Mouse (Mus musculus) embryo, embryonic 11 days (tissue): Measurements from ENCODE around the gene Rpl29.

Experiments
- DNase-seq: peaks from one replicate; pipeline ENCODE4 v3.0.0-alpha.2; 2015

Gene Rpl29

DNA sequence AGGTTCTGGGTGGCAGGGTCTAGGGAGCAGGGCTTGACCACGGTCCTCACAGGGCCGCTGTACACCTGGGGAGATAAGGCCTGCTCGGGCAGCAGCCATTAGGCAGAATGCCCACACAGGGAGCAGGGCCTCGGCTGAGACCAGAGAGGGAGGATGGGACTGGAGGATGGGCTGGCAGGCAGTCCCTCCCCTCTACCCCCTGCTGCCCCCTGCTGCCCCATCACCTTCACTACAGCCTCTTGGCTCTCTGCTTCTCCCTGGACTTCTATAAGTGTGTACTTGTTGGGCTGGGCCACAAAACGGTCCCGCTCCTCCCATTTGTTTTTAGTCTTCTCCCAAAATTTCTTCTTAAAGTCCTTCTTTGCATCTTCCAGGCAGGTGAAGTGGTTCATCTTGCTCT lies 45.2 kb downstream of the Rpl29 start:
- DNase-seq = peak; percentile 79

DNA sequence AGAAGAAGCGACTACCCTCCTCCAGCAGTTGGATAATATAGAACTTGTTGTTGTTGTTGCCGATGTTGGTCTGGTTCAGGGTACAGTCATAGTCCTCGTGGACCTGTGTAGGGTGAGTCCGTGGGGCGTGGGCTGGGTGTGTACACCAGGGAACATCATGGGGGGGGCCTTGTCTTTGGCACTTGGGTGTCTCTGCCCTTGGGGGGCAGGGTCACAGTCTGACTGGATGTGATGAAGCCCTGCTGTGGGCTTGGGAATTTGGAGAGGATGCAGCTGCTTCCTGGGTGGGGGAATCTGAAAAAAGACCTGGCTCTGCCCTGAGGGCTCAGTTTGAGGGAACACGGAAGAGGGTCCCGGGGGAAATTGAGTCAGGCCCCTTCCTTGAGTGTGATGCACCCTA lies 45.8 kb downstream of the Rpl29 start:
- no peak for DNase-seq

DNA sequence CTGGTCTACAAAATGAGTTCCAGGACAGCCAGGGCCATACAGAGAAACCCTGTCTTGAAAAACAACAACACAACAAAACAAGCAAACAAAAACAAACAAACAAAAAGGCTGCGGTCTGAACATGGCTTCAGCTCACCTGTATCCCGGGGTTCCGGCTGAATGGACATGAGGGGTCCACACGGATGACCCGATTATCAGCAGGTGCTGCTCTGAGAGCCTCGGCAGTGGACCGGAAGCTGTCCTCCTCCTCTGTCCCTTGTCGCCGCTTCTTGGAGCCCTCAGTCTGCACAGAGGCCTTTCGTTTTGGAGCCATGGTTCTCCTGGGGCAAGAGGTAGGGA lies 46.4 kb downstream of the Rpl29 start, which contains the start of gene Rrp9:
Gene Rrp9 (plus strand): TSS at position 301 of the 339 bp plus-strand sequence.
- no peak for DNase-seq

DNA sequence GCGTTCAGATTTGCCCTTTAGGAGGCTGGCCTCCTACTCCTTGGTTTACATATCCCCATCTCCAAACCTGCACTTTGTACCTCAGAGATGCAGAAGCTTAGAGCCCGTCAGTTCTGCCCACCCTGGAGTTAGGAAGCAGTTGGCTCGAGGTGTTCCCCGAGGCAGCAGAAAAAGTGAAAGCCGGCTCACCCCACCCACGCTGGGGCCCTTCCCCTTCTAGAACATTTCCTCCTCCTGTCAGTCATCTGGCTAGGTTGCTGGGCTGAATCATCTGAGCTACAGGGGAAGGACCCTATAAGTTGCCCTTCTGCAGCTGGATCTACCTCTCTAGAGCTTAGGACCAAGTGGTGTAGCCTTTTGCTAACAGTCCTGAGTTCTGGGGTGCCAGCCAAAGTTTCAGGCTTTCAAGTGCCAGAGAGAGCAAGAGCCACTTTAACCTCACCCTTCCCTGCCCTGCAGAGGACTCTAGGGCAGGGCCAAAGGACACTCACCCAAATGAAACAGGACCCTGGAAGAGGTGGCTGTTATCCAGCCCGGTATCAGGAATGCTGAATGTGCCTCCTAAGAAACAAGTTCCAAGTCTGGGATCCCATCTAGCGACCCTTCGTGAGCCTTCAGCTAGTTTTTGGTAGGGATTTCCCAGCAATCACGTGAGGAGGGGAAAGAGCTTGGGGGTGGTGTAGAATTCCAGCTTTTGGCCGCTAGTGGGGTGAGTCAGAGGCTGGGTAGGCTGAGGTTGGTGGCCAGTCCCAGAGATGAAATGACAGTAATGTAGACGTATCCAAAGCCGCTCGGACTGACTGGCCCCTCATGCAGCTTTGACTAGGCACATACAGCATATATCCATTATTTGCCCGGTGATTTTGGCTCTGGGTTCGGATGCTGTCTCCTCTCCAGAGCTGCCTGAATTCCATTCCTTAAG lies 47.0 kb downstream of the Rpl29 start:
- no peak for DNase-seq

DNA sequence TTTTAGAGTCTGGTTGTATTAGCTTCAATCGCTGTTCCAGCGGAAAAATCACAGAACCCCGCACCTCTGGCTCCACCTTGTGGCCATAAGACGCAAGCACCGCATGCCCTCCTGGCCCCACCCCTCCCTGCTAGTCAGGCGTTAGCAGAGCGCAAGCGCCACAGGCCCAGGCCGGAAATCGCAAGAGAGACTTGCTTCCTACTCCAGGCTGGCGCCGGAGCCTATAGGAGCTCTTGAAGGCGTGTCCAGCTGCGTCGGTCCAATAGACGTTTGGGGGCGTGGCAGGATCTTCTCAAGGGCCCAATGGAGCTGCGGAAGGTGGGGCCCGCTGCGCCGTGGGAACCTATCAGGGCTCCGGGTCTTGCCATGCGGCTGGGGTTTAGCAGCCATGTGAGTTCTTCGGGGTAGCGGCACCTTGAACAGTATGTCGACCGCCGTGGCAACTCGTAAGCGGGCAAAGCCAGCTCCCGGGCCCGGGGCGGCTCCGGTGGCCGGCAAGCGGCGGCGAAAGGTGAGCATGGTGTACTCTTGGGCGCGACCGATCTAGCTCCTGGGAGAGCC lies 47.8 kb downstream of the Rpl29 start, which contains the start of gene Parp3:
Gene Parp3 (minus strand): TSS at position 26 of the 561 bp plus-strand sequence.
- peak; percentile 100 for DNase-seq

DNA sequence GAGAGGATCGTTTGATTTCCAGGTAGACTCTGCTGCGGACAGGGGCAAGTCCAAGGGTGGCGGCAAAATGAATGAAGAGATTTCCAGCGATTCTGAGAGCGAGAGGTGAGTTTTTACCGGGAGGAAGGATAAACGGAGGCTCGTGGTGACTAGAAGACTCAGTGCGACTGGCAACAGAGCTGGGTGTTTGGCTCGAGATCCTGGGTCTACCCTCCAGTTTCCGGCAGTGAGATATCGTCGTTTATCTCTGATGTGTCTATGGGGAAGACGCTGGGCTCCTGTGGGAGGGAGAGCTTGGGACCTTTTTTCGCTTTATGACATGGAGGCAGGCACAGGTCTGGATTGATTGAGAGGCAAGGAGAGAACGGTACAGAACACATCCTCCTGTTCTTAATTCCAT lies 48.4 kb downstream of the Rpl29 start:
- no peak for DNase-seq

DNA sequence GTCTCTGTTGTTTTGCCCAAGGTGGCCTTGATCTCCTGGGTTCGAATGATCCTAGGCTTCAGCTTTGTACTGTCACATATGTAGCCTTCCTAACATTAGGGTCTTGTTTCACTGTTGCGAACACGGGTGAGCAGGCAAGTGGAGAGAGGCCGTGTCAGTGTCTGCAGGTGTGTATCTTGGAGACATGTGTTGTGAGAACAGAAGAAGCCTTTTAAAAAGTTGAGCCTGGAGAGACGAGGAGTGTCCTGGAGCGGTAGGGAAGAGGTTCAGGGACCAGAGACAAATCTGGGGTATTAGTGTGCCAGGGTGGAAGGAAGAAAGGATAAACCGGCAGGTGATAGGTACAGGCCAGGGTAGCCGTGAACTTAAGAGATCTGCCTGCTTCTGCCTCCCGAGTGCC lies 48.8 kb downstream of the Rpl29 start:
- DNase-seq = no peak

DNA sequence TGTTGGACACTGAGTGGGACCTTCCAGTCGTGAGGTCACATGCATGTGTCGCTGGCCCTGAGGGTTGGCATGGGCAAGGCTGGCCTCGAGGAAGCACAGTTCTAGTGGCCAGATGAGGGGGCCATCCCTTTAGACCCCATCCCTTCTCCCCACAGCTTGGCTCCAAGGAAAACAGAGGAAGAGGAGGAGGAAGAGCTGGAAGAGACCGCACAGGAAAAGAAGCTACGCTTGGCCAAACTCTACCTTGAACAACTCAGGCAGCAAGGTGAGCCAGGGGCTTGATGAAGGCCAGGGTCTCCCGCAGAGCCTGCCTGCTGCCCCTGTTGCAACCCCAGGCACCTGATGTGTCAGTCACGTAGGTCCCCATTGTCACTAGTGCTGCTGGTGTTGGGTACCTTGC lies 51.3 kb downstream of the Rpl29 start:
- DNase-seq = no peak

DNA sequence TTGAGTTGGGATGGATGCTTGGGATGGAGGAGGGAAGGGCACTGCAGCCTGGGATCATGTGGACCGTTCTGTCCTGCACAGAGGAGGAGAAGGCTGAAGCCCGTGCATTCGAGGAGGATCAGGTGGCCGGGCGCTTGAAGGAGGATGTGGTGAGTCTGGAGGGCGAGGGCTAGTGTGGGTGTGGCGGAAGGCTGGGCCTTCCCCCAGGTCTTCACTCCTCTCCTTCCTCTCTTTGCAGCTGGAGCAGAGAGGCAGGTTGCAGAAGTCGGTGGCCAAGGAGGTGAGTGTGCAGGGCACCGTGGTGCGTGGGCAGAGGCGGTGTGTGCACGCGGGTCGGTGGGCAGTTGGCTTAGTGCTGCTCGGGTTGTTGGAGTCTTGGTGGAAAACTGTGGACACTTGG lies 51.8 kb downstream of the Rpl29 start:
- no peak for DNase-seq
